Mouse (Mus musculus) olfactory bulb, adult 2 months (tissue): ENCODE data around the gene Rnd3.

Source experiments
- CTCF ChIP-seq: fragments of 200-500 bp; IDR thresholded peaks from 2 replicates; pipeline ENCODE4 v1.5.1; 2012; ENCODE audit warnings: low read depth, mild to moderate bottlenecking, low read length, moderate library complexity; ENCODE audit not compliant: insufficient read depth
- POLR2A ChIP-seq: fragments of 200-500 bp; IDR thresholded peaks from 2 replicates; pipeline ENCODE4 v1.6.1; 2012; ENCODE audit warnings: mild to moderate bottlenecking, low read depth, low read length, moderate library complexity; ENCODE audit not compliant: insufficient read depth

GRCm38 (mm10) chr2:51128090-51128489 is 20.8 kb downstream of the Rnd3 start:
- TF ChIP-seq CTCF (no peak), POLR2A (no peak)
